Comparison of ENCODE assay signal across 12 mouse cellular contexts in the genomic region with DNA sequence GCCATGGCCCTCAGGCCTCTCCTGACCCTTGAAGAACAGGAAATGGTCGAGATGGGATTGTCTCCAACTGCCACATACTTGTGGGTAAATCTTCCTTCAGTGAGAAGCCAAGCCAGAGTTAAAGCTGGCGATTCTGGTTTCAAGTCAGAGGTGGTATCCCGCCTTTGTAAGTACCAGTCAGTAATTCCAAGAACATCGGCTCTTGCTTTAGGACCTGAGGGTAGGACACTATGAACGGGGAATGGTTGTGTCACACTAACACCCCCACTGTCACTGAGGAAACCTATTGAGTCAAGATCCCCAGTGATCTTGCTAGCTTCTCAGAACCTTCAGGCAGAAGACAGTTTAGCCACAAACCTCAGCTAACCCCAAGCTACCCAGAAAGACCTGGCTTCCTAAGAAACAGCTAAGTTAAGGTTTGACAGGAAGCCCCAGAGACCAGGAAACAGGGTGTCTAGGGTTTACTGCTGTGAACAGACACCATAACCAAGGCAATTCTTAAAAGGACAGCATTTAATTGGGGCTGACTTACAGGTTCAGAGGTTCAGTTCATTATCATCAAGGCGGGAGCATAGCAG. TPM values are rescaled to one million over a fixed set of nuclear protein-coding genes. Genes with fewer than 3 reads are reported as not detected.
DNase-seq lines count a peak whose midpoint lies in the region; ATAC-seq and TF ChIP-seq lines count a peak whose summit lies in the region.
"Had no signal": no experiment of that assay in that cellular context is flagged by ENCODE, and none has a peak within 500 bp of the region (broad histone marks: within the 10 kb centered on the region; RNA-seq: fewer than 3 reads in every experiment).

No protein-coding gene starts in this region.

- H3K27me3 ChIP-seq in lung, postnatal 0 days (replicated peaks; ENCODE audit: insufficient read depth, low read length) = no peaks in the 10 kb centered on the region
- H3K27me3 ChIP-seq: CH12.LX; limb, embryonic 13.5 days; neural tube, embryonic 12.5 days had no signal

- peak overlapping the region; percentile 89; the same call in 1 of the 2 replicates for H3K27ac ChIP-seq in left cerebral cortex, adult 2 months
- H3K27ac ChIP-seq in lung, postnatal 0 days (ENCODE audit: low read length) = no peak overlapping the region
- H3K27ac ChIP-seq: limb, embryonic 13.5 days; neural tube, embryonic 12.5 days had no signal

- H3K36me3 ChIP-seq in lung, postnatal 0 days (ENCODE audit: insufficient read depth, low read length) = no peaks in the 10 kb centered on the region
- H3K36me3 ChIP-seq: limb, embryonic 13.5 days; neural tube, embryonic 12.5 days had no signal

- H3K9ac ChIP-seq in lung, postnatal 0 days (replicated peaks; ENCODE audit: low read depth) = no peak overlapping the region
- H3K9ac ChIP-seq: limb, embryonic 13.5 days; lung, embryonic 14.5 days; neural tube, embryonic 12.5 days had no signal

- intact Hi-C loops in heart, postnatal 14 days (cut with DNase I) = loop anchor here (5.0 kb wide), 1 partner anchor 49 kb away; no protein-coding TSS in a partner anchor
- intact Hi-C loops in left cerebral cortex, adult 2 months (cut with DNase I) = no loop called here

- TF ChIP-seq EP300 in lung, postnatal 0 days (IDR thresholded peaks at IDR 0.05) = no peak

- WGBS in lung, postnatal 0 days = 84% methylated on average over 6 of the region's 6 CpGs

- no peaks in the 10 kb centered on the region for H3K4me1 ChIP-seq in lung, postnatal 0 days (ENCODE audit: insufficient read depth, low read depth, low read length)

- H3K4me3 ChIP-seq in left cerebral cortex, adult 2 months = no peak overlapping the region
- no peak overlapping the region for H3K4me3 ChIP-seq in lung, postnatal 0 days (ENCODE audit: low read depth, low read length)
- H3K4me3 ChIP-seq: limb, embryonic 13.5 days; neural tube, embryonic 12.5 days had no signal

- no peak for TF ChIP-seq CTCF in left cerebral cortex, adult 2 months (IDR thresholded peaks at IDR 0.05)
- no peak for TF ChIP-seq CTCF in lung, postnatal 0 days (IDR thresholded peaks at IDR 0.05)

- peak; percentile 71 for DNase-seq in heart, adult 11 months
- DNase-seq in heart, postnatal 14 days = no peak
- no peak for DNase-seq in left cerebral cortex, adult 2 months (ENCODE audit: extremely low spot score in 1 of 2, low spot score in 2 of 2)
- DNase-seq in left cerebral cortex, adult 18-20 months (ENCODE audit: low spot score in 2 of 2) = no peak
- peak; percentile 60 for DNase-seq in T-cell, adult 2 months (ENCODE audit: low spot score)
- no peak for DNase-seq in gastrocnemius, postnatal 10 days
- DNase-seq in lung, postnatal 0 days (ENCODE audit: low spot score) = no peak
- DNase-seq: lung, embryonic 14.5 days had no signal

- H3K4me2 ChIP-seq in lung, postnatal 0 days (replicated peaks; ENCODE audit: low read depth, low read length) = no peak overlapping the region
- H3K4me2 ChIP-seq: limb, embryonic 13.5 days; lung, embryonic 14.5 days had no signal

- peak; percentile 20; the same call in 1 of the 2 replicates for ATAC-seq in megakaryocyte progenitor cell, adult 5-6 weeks (replicated peaks; ENCODE audit: poor library complexity)
- ATAC-seq in lung, postnatal 0 days = no peak

- no peaks in the 10 kb centered on the region for H3K9me3 ChIP-seq in lung, postnatal 0 days (ENCODE audit: low read length)
- H3K9me3 ChIP-seq: limb, embryonic 13.5 days; neural tube, embryonic 12.5 days had no signal

RNA-seq across cellular contexts. Expression of gene Sema4d, which starts 17.3 kb away (rescaled TPM):
- 10 to 100 TPM; 78.3 to 78.4 TPM for total RNA-seq in heart, postnatal 14 days (2021)
- 10 to 100 TPM; 69.0 to 83.6 TPM for total RNA-seq in left cerebral cortex, adult 2 months (2021)
- total RNA-seq in left cerebral cortex, adult 18-20 months (2021) = 10 to 100 TPM; 65.8 to 71.3 TPM
- 25.4 and 27.1 TPM in 2 replicates for total RNA-seq in megakaryocyte progenitor cell, adult 5-6 weeks (2015)
- 8.6 and 10.7 TPM in 2 replicates for total RNA-seq in megakaryocyte progenitor cell, adult 5-6 weeks (2017)
- 100 to 1,000 TPM; 125 to 130 TPM for total RNA-seq in gastrocnemius, postnatal 10 days (2021)
- 4.9 and 5.7 TPM in 2 replicates for polyA plus RNA-seq in lung, postnatal 0 days (2015; fragmentation: Nextera tagmentation; extraction: Ambion mirVana)

Comparison
In these comparisons a context has a peak if more than half of its experiments do, and no peak if none do; other contexts are left out.
1. DNase-seq: peak in heart, adult 11 months (single experiment) and T-cell, adult 2 months (single experiment); none in heart, postnatal 14 days (0 of 2), left cerebral cortex, adult 2 months (0 of 2), left cerebral cortex, adult 18-20 months (0 of 2), gastrocnemius, postnatal 10 days (single experiment) and lung, postnatal 0 days (single experiment).